Mouse (Mus musculus) gastrocnemius, adult 2 months (tissue): ENCODE results near the gene Gp1ba. TPM values are rescaled to one million over a fixed set of nuclear protein-coding genes. Genes with fewer than 3 reads are reported as not detected.

Experiments
- DNase-seq: peaks from one replicate; pipeline ENCODE4 v3.0.0; 2022
- H3K27ac ChIP-seq: fragments of 200-600 bp; 2 replicates; pipeline ENCODE4 v1.8.1; 2022; ENCODE audit warnings: mild to moderate bottlenecking
- H3K4me3 ChIP-seq: fragments of 200-600 bp; 2 replicates; pipeline ENCODE4 v1.8.1; 2022; ENCODE audit warnings: mild to moderate bottlenecking, moderate library complexity
- CTCF ChIP-seq: fragments of 200-600 bp; IDR thresholded peaks from 2 replicates; pipeline ENCODE4 v1.8.1; 2022; ENCODE audit warnings: antibody characterized with exemption, mild to moderate bottlenecking, moderate library complexity
- intact Hi-C: fragments of 180-260 bp; cut with DNase I; formaldehyde crosslinking; loops from one replicate; pipeline ENCODE4 v1.15.1; 2025
- total RNA-seq, 2 experiments: library from RNA; stranded (reverse); gene quantifications; 2 replicates each; pipeline ENCODE4 v1.2.3; 2021

Gene Gp1ba
- total RNA-seq, 2 experiments from 2014 or later: not detected

DNA sequence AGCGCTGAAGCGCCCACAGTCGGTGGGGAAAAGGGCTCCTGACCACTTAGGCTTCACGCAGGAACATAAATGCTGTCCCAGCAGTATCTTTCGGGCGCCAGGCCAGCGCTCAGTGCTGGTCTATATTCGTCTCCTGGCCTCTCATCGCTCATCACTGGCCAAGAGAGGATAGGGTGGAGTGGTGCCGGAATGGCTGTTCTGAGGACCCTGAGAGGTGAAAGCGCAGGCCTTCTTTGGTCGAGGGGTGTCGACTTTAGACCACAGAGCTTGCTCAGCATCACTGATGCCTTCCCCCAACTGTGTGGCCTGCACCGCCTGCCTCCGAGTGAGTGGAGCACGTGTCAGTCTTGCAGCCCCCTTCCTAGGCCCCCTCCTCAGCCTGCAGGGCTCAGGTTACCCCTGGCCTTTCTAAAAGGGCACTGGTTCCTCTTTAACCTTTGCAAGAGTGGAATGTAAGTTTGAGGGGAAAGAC lies 17.6 kb downstream of the Gp1ba start:
- TF ChIP-seq CTCF: no peak
- DNase-seq: peak; percentile 95
- Histone ChIP-seq H3K4me3 (peak overlapping the region; percentile 94), H3K27ac (peak overlapping the region; percentile 92)
- intact Hi-C loops: no loop called here

DNA sequence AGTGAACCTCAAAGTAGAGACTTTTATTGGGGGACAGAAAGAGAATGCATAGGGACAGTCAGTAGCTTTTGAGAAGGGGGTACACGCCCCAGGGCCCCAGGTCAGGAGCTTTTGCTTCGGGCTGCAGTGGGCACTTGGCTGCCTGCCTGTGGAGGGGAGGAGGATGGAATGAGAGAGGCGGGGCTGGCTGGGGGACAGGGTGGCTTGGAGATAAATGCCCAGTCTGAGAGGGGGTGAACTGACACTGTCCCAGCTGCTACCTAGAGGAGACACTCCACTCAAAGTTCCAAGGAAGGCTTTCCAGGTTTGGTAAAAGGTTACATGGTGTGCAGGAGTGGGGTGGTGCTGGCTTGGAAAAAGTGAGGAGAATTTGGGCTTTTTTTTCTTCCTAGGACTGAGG lies 18.0 kb downstream of the Gp1ba start, which contains the start of gene Eno3:
Gene Eno3, plus strand, starts transcription at position 239 of the 400 bp plus-strand sequence.
- H3K27ac ChIP-seq: peak within 1 kb of the TSS; percentile 92
- peak within 1 kb of the TSS; percentile 94 for H3K4me3 ChIP-seq
- intact Hi-C loops: no loop called here
- no peak for TF ChIP-seq CTCF
- DNase-seq: peak; percentile 92

DNA sequence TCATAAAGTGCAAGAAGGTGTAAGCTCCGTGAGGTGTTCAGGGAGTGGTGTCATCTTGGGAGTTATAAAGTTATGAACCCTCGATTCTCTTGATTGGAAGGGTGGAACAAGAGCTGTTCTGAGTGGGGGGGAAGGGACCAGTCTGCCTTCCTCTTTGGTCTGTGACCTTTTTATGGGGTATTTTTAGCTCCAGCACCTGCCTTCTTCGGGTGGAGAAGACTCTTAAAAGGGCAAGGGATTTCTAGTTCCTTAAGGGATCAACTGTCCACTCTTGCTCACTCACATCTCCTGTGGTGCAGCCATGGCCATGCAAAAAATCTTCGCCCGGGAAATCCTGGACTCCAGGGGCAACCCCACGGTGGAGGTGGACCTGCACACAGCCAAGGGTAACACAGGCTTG lies 18.7 kb downstream of the Gp1ba start:
- intact Hi-C loops: no loop called here
- Histone ChIP-seq H3K4me3 (peak overlapping the region; percentile 94), H3K27ac (peak overlapping the region; percentile 92)
- no peak for TF ChIP-seq CTCF
- peak; percentile 58 for DNase-seq

DNA sequence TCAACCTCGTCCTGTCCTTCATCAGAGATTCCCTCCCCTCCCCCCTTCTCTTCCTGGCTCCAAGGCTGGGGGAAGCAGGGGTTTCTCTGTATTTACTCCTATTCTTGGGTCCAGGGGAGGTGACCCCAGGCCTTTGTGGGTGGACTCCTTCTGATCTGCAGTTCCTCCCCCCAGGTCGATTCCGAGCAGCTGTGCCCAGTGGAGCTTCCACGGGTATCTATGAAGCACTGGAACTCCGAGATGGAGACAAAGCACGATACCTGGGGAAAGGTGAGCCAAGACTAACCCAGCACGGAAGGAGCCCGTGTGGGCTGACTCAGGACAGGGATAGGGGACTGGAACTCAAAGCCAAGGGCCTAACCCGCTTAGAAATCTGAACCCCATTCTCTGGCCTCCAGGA lies 19.1 kb downstream of the Gp1ba start:
- no peak for TF ChIP-seq CTCF
- intact Hi-C loops: no loop called here

DNA sequence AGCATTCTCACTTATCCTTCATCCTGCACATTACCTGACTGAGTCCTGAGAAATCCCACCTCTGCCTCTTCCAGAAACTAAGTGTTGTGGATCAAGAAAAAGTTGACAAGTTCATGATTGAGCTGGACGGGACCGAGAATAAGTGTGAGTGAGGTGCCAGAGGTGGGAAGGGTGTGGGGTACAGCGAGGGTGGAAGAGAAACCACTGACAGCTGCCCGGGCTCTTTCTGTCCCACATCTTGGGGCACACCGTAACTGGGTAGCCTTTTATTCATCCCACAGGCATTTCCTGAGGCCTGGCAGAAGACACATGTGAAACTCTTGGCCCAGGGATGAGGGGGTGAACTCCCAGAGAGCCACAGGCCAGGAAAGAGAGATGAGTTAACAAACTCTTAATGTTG lies 19.6 kb downstream of the Gp1ba start:
- no peak for TF ChIP-seq CTCF
- H3K4me3 ChIP-seq: peak overlapping the region; percentile 94
- DNase-seq: no peak
- intact Hi-C loops: no loop called here
- H3K27ac ChIP-seq: peak overlapping the region; percentile 92

More for the DNA sequence above, 19.1 kb downstream of the Gp1ba start:
- DNase-seq: peak; percentile 32
- Histone ChIP-seq H3K27ac (peak overlapping the region; percentile 92), H3K4me3 (peak overlapping the region; percentile 94)

DNA sequence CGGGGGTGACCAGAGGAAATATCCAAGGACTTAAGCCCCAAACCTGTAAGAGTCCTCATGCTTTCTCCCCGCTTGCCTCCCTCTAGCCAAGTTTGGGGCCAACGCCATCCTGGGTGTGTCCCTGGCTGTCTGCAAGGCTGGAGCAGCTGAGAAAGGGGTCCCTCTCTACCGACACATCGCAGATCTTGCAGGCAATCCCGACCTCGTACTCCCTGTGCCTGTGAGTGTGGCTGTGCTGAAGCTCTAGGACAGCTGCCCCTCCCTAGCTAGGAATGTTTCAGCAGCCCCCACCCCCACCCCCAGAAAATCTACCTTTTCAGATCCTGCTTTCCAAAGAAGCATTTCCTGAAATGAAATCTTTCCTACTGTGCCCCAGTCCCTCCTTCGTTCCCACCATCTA lies 20.0 kb downstream of the Gp1ba start:
- intact Hi-C loops: no loop called here
- Histone ChIP-seq H3K27ac (peak overlapping the region; percentile 92), H3K4me3 (peak overlapping the region; percentile 94)
- no peak for TF ChIP-seq CTCF
- DNase-seq: peak; percentile 60

DNA sequence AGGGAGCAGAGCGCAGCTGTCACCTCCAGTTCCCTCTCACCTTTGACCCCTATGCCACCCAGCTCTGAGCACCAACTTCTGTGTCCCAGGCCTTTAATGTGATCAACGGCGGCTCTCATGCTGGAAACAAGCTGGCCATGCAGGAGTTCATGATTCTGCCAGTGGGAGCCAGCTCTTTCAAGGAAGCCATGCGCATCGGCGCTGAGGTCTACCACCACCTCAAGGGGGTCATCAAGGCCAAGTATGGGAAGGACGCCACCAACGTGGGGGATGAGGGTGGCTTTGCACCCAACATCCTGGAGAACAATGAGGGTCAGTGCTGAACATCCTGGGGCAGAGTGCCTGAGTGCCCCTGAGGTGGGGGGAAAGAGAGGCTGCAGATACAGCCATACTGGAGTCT lies 21.6 kb downstream of the Gp1ba start:
- DNase-seq: no peak
- no peak for TF ChIP-seq CTCF
- peak overlapping the region; percentile 94 for H3K4me3 ChIP-seq
- intact Hi-C loops: no loop called here
- peak overlapping the region; percentile 92 for H3K27ac ChIP-seq

DNA sequence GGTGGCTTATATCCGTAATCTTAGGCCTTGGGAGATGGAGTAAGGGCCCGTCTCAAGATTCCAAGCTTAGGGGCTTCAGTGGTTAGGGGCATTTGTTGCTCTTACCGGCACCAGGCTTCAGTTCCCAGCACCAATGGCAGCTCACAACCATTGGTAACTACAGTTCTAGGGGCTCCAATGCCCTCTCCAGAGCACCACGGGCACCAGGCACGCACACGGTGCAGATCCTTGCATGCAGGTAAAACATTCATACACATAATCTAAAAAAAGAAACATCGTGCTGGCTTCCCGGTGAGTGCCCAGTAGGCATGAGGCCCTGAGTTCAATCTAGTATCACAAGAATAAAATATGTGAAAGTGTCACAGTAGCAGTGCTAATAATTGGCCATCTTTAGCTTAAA lies 24.2 kb downstream of the Gp1ba start:
- TF ChIP-seq CTCF: no peak
- DNase-seq: peak; percentile 55
- H3K27ac ChIP-seq: peak overlapping the region; percentile 92
- 0 out of 2 replicates have a peak overlapping the region, but pooled peaks have one; percentile 1 for H3K4me3 ChIP-seq
- intact Hi-C loops: no loop called here

DNA sequence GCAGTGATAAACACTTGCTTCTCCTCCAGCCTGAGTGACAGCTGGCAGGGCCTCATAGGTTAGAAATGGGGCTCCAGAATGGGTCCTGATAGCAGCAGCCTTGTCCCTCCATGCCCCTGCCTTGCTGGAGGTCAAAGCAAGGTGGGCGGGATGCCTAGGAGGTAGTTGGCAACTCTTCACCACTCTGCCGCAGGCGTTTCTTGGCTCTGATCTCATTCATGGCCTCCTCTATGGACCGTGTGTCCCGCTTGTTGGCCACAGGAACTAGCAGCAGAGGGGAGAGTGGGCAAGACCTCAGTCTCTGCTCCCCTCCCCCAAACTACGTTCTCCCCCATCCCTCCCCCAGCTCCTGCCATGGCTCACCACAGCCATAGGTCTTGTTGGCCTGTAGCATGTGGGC lies 25.0 kb downstream of the Gp1ba start:
- intact Hi-C loops: no loop called here
- peak; percentile 83 for DNase-seq
- H3K27ac ChIP-seq: peak overlapping the region; percentile 70
- no peak for TF ChIP-seq CTCF
- no peak overlapping the region for H3K4me3 ChIP-seq

DNA sequence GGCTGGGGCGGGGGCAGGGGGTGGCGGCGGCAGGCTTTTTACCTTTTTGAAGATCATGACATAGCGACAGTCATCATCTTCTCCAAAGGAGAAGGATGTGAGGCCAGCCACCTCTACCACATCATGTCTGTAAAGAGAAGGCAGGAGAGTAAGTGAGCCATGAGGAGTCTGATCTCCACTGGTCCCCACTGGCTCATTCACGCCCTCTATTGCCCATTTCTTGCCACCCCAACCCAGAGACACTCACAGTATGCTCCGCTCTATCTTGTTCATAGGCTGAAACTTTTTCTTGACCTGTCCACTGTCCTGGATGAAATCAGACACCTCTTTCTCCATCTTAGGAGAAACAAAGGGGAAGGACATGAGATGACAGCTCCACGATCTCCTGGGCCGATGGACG lies 25.8 kb downstream of the Gp1ba start:
- Histone ChIP-seq H3K4me3 (no peak overlapping the region), H3K27ac (peak overlapping the region; percentile 28; the same call in 1 of the 2 replicates)
- intact Hi-C loops: no loop called here
- DNase-seq: no peak
- TF ChIP-seq CTCF: peak; percentile 16; the same call in 1 of the 2 replicates

DNA sequence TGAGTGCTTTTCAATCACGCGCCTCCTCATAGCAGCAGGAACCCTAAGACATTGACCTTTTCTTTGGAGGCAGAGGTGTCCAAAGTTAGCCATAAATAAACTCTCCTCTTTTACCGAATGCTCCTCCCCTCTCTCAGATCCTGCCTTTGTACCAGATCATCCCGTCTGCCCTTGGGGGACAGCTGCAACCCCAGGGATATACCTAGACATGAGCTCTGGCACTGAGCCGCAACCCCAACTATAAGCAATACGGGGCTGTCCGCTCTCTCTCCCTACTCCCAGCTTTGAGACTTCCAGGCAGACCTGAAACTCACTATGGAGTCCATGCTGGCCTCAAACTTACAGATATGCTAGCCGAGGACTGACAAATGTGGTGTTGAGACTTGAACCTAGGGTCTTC lies 27.8 kb downstream of the Gp1ba start:
- TF ChIP-seq CTCF: no peak
- intact Hi-C loops: no loop called here
- Histone ChIP-seq H3K27ac (peak overlapping the region; percentile 99), H3K4me3 (peak overlapping the region; percentile 2)
- DNase-seq: peak; percentile 41

DNA sequence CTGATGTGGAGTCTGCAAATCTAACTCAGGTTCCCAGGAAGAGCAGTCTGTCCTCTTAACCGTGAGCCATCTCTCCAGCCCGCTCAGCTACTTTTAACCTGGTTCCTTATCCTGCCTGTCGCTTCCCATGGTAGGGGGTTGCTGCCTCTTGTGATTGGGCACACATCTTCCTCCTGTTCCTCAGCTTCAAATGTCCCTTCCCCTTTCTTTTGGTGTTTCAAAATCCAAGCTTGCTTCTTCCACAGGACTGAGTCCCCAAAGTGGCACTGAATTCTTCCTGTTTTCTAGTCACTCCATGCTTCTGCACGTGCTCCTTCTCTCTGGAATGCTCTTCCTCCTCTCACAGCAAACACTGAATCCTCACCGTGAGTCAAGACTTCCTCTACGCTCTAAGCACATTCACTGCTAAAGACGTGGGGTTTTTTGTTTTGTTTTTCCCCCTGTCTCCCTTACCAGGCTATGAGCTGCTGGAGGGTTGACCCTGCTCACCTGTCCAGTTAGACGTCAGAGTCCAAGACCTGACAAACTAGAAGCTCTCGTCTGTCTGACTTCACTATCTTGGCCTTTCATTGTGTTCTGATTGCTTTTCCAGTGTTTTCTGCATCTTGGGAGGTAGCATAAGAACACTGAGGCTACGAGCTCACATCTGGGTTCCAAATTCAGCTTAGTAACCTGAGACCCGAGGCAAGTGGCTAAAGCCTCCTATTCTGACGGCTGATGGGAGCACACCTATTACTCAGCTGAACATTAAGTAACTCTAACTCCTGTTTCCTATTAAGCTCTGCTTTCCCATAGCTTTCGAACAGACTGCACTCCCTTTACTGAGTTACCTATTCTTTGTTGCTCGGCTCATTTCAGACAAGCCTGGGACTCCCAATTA lies 28.6 kb downstream of the Gp1ba start:
- TF ChIP-seq CTCF: no peak
- peak; percentile 12 for DNase-seq
- intact Hi-C loops: loop anchor here (2.0 kb wide), 1 partner anchor 13 kb away; the partner anchor contains the start of gene Pfn1

DNA sequence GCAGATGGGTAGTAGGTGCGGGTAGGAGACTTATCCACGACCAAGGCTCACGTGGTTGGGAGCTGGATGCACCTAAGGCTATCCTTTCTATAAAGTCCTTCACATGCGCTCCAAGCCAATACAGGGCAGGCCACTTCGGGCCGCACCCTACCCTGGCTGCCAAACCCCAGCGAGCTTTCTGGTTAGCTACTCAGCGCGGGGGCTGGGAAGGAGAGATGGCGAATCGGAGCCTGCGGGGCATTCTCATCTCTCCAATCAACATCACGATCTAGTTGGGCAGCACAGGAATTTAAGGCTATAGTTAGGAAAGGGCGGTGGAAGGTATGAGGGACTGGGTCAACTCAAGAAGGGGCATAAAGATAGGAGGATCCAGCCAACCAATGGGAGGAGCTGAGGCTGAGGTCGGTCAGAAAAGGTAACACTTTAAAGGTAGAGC lies 29.4 kb downstream of the Gp1ba start:
- peak; percentile 90 for DNase-seq
- H3K4me3 ChIP-seq: peak overlapping the region; percentile 75
- H3K27ac ChIP-seq: peak overlapping the region; percentile 99
- TF ChIP-seq CTCF: no peak
- intact Hi-C loops: loop anchor here (2.0 kb wide), 1 partner anchor 14 kb away; the partner anchor contains the start of gene Pfn1

More for the DNA sequence above, 28.6 kb downstream of the Gp1ba start:
- H3K4me3 ChIP-seq: peak overlapping the region; percentile 75
- H3K27ac ChIP-seq: peak overlapping the region; percentile 99
